Mouse (Mus musculus) adrenal gland, adult (tissue): ENCODE data around the gene Pex11g.

Experiments
- DNase-seq, 2 experiments: peaks; one replicate each; pipeline ENCODE4 v3.0.0; 2022 to 2023; ENCODE audit warnings: low spot score in 1 of 2; ENCODE audit not compliant: inconsistent age in 2 of 2

Pex11g gene

DNA sequence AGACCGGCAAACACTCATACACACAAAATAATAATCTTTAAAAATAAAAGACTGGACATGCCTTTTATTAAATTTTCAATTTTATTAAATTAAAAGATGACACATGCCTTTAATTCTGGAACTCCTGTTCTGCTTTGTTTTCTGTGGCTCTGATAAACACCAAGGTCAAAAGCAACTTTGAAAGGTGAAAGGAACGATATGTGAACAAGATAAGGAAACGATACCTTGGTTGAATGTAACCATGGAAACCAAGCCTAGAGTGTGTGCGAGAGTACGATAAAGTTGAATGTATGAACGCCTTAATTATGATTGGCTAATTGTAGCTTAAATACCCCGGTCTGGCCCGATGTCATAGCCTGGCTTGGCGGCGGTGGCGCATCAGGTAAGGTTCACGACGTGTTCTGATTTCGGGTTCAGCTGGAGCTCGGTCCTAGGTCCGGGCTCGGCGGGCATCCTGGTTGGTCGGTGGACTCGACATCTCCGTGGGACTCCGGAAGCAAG, 14.8 kb upstream of the Pex11g start:
- no peak for DNase-seq

DNA sequence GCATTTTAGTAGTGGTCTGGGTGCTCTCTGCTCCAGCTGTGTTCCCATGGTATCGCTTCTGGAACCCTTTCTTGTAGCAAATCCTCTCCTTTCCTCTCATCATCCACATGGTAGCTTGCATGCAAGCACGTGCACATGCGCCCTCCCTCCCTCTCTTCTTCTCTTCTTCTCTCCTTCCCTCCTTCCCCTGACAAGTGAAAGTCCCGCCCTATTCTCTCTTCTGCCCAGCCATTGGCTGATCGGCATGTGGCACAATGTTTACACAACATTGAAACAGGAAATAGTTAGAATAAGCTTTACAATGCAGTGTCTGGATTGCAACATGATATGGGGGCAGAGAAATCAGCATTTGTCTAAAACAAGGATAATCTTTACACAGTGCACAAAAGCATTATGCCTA, 14.1 kb upstream of the Pex11g start:
- no peak for DNase-seq

- no peak for DNase-seq
Observed at GRCm38 (mm10) chr8:3480221-3480785, 12.8 kb upstream of the Pex11g start.

- peak in 1 of 2 experiments; percentile 40 for DNase-seq
Observed at GRCm38 (mm10) chr8:3475715-3476429, 8.4 kb upstream of the Pex11g start.

DNA sequence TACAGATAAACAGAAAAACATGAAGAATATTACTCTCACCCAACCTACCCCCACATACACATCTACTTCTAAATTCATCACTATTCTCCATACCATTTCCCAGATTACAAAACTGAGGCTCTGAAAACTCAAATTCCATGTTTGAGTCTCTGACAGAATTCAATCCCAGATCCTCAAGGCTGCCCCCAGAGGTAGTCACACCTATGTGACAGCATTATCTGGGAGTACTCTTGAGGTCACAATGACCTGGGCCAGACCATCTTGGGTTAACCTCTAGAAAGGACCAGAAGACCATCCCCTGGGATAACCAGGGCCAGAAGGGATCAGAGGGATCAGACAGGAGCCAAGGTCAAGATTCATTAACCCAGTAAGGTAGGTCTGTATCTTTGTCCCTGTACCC, 3.1 kb upstream of the Pex11g start, which contains the start of gene Tex45:
Tex45 (plus strand) TSS at position 301 of the 400 bp plus-strand sequence.
- no peak for DNase-seq

- no peak for DNase-seq
Observed at GRCm38 (mm10) chr8:3468838-3469237, 1.4 kb upstream of the Pex11g start.

DNA sequence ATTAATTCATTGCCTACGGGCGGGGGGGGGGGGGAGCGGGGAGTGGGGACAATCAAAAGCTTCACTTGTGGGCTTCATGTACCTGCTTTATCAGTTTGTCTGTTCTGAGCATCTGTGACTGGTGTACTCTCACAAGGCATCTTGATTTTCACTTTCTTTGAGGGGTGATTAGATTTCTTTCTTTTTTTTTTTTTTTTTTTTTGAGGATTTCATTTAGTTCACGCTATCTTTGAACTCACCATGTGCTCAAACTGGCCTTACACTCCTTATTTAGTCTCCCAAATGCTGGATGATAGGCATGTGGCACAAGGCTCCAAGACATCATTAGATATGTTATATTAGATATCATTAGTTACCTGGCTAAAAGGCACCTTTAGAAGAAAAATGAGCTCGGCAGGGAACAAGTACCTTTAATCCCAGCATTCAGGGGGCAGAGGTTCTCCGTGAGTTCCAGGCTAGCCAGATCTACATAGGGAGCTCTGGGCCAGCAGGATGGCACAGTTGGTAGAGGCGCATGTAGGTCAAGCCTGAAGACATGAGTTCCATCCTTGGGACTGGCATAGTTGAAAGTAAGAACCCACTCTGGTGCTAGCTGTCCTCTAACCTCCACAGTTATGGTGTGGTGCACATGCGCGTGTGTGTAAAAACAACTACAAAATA, 536 bp upstream of the Pex11g start:
- DNase-seq, result peak in 1 of 2 experiments; percentile 59

DNA sequence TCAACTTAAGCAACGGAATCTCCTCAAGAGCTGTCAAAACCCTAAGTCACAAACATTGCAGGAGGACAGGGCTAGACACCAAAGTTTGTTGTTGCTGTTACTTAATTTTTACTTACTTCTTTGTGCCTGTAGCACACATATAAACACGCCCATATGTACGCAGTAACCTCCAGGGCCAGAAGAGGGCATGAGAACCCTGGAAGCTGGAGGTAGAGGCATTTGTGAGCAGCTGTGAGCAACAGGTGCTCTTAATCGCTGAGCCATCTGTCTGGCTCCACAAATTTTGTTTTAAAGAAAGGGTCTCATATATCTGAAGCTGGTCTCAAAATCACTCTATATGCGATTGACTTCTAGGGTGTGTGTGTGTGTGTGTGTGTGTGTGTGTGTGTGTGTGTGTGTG, 3.2 kb downstream of the Pex11g start:
- DNase-seq, result peak in 1 of 2 experiments; percentile 65

DNA sequence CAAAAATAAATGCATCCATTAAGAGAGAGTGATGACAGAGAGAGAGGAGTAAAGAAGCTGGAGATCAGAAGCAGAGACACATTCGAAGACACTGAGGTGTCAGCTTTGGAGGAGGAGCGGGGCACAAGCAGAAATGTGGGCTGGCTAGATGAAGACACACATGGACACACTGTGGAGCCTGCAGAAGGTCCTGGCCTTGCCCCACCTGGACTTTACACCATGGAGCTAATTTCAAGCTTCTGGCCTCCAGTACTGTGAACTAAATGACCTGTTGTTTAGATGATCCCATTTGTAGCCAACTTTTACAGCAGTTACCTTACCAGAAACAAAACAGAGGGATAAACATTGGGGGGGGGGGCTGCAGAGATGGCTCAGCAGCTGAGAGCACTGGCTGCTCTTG, 4.2 kb downstream of the Pex11g start:
- no peak for DNase-seq

DNA sequence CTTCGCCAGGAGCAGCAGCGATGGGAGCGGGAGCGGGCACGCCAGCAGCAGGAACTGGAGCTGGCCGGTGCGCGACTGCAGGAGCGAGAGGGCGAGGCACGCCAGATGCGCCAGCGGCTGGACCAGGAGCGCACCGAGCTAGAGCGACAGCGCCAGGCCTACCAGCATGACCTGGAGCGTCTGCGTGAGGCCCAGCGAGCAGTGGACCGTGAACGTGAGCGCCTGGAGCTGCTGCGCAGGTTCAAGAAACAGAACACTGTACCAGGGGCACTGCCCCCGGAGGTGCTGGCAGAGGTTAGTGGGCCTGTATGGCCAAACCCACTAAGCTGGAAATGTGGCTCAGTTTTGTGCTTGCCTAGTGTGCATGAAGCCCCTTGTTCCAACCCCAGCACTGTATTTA, 15.5 kb downstream of the Pex11g start:
- DNase-seq, result no peak

DNA sequence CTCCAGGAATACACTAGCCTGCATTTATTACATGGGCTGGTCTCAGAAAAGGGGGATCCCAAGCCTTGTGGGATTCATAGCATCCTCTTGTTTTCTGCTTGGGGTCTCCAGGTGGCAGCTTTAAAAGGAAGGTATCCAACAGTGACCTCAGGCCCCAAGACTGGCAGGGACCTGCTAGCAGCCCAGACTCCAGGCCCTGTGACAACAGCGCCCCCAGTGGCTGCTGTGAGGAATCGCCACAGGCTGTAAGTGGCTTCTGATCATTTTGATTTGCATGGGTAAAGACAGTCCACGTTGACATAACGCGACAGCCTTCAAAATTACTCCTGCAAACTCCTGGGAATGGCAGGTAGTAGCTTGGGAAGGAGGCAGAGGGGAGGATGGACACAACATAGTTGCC, 16.8 kb downstream of the Pex11g start:
- DNase-seq, result peak; percentile 60 to 82

DNA sequence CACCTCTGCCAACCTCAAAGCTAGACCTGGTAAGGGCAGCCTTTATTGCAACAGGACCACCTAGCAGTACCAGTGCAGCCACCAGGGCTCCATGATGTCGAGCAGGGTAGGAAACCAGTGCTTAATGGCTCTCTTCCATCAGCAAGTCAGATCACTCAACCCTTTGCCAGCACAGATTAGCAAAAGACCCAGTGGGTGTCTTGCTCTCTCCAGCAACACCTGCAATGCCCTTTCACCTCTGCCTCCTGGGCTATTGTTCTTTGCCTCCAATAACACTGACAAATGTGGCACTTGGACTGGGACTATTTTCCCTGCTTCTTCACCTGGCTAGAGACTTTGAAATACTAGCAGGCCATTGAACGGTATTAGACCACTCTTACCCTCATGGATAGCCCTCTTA, 18.3 kb downstream of the Pex11g start:
- DNase-seq, result no peak

- DNase-seq, result no peak
Observed at GRCm38 (mm10) chr8:3439510-3439909, 28.0 kb downstream of the Pex11g start.

DNA sequence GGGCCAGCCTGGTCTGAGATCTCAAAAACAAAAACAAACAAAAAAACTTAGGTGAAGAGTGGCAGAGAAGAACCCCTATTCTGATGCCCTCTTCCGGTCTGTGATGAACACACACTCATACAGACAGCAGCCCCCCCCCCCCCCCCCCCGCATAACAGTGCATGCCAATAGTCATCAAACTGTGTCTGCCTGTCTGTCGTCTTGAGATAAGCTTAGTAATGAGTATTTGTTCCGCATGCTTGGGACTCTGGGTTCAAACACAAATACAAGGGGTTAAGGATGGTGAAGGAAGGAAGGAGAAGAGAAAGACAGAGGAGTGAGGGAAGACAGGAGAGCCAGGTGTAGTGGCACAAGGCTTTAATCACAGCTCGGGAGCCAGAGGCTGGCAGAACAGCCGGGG, 31.0 kb downstream of the Pex11g start:
- DNase-seq, result no peak

- DNase-seq, result no peak
Observed at GRCm38 (mm10) chr8:3431113-3431512, 36.4 kb downstream of the Pex11g start.

DNA sequence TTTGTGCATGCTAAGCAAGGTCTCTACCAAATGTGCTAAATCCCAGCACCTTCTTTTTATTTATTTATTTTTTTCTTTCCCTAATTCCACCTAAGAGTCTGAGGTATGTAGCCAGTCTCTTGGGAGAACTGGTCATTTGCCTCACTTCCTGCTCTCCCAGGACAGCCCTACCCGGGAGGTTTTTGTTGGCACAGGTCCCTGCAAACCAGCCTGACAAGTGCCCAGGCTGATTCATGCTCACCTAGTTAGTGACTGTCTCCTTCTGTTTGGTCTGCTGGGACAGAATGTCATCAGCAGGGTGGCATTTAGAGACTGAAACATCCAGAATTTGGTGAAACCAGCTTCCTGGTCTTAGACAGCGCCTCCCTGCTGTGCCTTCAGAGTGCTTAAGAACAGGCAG, 37.5 kb downstream of the Pex11g start:
- DNase-seq, result peak; percentile 84 to 89

DNA sequence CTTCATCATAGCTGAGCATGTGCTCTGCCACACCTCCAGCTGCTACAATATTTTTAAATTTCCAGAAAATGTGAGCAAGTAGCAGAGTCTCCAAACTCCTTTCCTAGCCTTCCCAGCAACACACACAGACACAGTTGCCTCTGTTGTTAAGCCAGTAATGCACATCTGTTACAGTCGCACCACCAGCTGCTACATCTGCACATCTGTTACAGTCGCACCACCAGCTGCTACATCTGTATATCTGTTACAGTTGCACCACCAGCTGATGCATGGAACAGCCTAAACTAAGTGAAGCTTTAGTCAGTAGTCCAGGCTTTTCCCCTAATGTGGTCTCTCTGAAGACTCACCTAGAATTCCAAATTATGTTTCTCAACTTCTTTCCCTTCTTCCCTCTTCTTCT, 39.1 kb downstream of the Pex11g start:
- DNase-seq, result no peak

DNA sequence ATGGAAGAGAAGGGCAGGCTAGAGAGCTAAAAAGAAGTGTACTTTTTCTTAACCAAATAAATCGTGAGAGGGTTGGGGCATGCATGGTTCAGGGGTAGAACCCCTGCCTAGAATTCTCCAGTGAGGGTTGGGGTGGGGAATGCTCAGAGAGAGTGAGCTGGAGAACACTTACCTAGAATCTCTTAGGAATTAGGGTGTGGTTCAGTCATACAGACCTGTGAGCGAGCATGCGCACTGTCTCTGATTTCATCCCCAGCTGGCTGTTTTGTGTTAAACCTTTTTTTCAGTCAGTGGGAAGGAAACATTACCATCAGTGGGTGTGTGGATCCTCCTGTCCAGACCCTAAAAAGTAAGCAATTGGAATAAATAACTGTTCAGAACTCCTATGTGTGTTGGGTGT, 41.3 kb downstream of the Pex11g start:
- DNase-seq, result no peak

GRCm38 (mm10) chr8:3425217-3425616, 42.3 kb downstream of the Pex11g start:
- DNase-seq, result no peak

DNA sequence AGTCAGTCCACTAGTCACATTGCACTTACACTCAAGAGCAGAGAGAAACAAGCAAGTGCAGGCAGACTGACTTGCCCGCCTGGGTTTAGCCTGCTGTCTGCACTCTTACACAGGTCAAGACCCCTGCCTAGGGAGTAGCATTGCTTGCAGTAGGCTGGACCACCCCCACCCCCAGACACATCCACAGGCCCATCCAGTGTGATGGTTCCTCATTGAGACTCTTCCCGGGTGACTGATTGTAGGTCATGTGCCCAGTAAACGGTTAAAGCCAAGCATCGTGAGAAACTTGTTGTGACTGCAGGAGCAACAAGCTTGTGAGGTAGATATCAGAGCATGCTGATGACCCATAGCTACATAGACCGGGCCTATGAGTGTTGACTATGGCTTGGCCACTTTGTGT, 46.0 kb downstream of the Pex11g start:
- DNase-seq, result no peak

DNA sequence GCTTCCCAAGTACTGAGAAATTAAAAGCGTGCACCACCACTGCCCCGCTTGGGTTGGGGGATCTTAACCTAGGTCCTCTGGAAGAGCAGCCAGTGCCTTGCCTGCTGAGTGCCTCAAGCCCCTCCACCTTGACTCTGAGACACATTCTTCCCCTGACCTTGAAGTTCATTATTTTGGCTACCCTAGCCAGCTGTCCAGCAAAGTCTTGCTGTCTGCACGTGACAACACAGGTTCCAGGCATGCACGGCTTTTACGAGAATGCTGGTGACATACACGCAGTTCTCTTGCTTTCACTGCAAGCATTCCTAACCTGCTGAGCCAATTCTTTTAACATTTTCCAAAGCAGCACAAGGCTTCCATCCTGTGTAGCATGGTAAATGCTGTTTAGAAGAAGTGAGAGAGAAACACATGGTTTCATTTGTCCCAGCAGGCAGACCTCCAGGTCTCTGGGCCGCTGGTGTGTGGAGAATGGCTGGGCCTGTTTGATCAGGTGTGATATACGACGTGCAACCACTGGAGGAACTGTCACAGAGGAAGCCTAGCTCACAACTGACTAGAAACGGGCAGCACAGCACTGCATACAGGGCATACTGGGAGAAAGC, 47.3 kb downstream of the Pex11g start:
- no peak for DNase-seq

- no peak for DNase-seq
Observed at GRCm38 (mm10) chr8:3418101-3418500, 49.4 kb downstream of the Pex11g start.
